Mouse (Mus musculus) spleen, postnatal 36 days (tissue): ENCODE measurements at regions not wholly inside any gene's neighbourhood (a gene's known extent, or its start where the extent isn't known, plus 50 kb on each side); places are given as distances from the start of the nearest gene placed in this dataset.
A peak's percentile ranks its signal among the peaks of the same experiment; 100 is the strongest.
"Not testable (repeated sequence)": the region's sequence is repeated elsewhere in the genome, so short reads cannot be mapped to it uniquely, and the experiment has no call there.

Experiments
- DNase-seq, 2 experiments: peaks; one replicate each; pipeline ENCODE4 v3.0.0; 2022; ENCODE audit warnings: low spot score in 2 of 2, mixed read lengths in 1 of 2

GRCm38 (mm10) chrX:50537122-50537784, 109.0 kb upstream of the Olfr1324 start:
- peak in 1 of 2 experiments; percentile 54 for DNase-seq

GRCm38 (mm10) chrX:50504047-50504446, 75.7 kb upstream of the Olfr1324 start:
- DNase-seq, result no peak

- DNase-seq, result no peak
These were observed 72.9 kb upstream of the Olfr1324 start for GRCm38 (mm10) chrX:50501181-50501580.

GRCm38 (mm10) chrX:50490477-50490967, 62.2 kb upstream of the Olfr1324 start:
- not testable (repeated sequence) for DNase-seq
